Mouse (Mus musculus) spleen, postnatal 10 days (tissue): ENCODE measurements around the gene Nrl.
A peak's percentile ranks its signal among the peaks of the same experiment; 100 is the strongest.

Experiments
- DNase-seq, 2 experiments: peaks; one replicate each; pipeline ENCODE4 v3.0.0; 2021 to 2022; ENCODE audit warnings: low spot score in 2 of 2

The Nrl gene

DNA sequence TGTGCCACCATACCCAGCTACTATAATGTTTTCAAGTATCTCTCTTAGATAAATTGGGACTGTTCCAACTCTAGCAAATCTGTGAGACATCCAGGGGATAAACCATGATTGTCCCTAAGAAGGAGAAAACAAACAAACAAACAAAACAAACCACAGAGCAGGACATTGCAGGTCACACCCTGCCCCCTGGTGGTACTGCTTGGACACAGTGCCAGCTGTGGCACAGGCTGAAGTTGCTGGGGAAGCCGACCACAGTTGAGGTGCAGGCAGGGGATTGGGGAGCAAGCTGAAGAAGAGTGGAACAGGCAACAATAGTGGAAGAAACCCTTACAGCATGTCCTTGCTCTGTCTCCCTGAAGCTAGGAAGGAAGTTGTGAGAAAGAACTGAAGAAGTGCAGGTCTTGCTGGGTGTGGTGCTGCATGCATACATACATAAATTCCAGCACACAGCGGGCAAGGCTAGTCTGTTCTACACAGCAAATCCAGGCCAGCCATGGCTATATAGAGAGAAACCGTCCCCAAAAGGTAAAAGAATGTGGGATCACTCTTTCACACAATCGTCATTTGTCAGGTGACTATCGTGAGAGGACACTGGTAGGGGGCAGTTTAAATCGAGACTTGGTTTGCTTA is 11.4 kb upstream of the Nrl start:
- peak; percentile 50 to 75 for DNase-seq

DNA sequence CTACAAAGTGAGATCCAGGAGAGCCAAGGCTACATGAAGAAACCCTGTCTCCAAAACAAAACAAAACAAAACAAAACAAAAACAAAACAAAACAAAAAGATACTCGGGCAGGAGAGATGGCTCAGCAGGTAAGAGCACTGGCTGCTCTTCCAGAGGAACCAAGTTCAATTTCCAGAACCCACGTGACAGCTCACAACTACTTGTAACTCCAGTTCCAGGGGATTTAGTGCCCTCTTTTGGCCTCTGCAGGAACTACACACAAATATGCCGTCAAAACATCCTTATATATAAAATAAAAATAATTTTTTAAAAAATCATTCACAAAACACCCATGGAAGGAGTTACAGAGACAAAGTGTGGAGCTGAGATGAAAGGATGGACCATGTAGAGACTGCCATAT is 3.2 kb upstream of the Nrl start:
- DNase-seq: peak in 1 of 2 experiments; percentile 57

DNA sequence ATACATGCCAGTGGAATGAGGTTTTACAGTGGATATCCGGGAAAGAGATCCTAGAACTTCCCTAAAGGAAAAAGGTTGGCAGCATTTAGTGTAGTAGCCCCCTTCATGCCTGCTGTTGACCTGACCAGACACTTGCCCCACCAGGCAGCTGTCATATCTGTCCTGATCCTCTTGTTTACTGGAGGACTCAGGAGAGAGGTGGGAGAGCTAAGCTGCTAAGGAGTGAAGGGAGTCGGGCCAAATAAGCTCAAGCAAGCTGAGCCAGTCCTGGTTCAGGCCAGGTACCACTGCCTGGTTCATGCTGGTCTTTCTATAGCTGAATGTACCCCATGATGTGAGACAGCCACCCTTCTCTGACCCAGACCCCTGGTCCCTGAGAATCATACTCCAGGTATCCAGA is 1.9 kb upstream of the Nrl start:
- no peak for DNase-seq

DNA sequence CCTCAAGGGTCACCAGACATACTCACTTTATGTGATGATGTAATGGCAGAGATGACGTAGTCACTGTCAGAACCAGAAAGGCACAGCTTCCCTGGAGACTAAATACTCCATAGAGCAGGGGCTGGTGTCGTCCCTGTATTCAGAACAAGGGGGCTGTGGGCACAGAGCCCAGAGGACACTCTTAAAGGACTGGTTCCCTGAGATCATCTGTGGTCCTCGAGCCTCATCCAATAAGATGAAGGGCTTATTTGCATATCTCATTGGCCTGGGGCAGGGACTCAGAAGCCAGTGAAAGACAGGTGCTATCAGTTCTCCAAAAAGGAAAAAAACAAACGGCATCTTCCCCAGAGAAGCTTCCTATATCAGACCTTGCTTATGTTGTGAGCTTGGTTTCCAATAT is 719 bp downstream of the Nrl start:
- no peak for DNase-seq

DNA sequence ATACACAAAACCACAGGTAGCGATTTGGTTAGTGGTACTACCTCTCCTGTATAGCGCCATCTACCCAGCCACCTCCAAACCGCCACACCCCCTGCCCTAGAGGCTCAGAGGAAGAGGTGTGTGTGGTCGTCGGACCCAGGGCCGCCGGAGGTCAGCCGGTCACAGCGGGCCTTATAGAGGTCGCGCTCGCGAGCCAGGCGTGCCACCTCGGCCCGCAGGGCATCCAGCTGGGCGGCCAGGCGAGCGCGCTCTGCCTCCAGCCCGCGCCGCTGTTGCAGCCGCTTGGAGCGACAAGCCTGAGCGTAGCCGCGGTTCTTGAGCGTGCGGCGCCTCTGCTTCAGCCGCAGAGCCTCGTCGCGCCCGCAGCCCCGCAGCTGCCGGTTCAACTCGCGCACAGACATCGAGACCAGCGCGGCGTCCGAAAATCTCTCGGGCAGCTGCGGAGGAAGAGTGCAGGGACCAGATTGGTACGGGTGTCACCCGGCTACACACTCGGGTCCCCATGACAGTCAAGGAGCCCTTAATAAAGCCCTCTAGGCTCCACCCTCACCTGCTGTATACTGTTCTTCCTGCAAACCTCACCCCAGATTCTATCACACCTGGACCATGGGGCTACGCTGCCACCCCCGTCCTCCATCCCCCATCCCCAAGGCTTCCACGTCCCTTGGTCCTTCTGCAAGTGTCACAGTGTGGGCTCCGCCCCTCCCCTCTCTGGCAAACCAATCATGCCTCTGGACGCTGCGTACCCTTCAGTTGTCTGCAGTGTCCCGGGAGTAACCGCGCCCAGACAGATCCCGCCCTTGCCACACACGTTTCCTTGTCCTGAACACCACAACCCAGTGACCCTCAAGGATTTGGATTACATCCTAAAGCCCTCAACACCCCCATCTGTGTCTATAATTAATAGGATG is 4.1 kb downstream of the Nrl start:
- DNase-seq: no peak

DNA sequence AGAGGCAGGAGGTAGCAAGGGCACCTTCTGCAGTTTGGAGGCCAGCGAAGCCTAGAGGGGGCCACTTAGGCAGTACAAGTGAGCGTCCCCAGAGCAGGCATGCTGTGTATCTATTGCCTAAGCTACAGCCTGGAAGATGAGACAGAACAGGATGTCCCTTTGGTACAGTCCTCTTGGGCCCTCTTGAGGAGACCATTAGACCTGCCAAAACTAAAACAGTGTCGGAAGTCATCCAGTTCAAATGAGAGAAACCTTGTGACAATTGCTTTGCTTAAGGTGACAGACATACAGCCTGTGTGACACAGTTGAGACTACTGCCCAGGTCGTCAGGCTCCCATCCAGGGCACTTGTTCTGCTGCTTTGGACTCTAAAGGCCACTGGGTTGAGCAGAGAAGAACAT is 5.2 kb downstream of the Nrl start:
- DNase-seq: no peak

DNA sequence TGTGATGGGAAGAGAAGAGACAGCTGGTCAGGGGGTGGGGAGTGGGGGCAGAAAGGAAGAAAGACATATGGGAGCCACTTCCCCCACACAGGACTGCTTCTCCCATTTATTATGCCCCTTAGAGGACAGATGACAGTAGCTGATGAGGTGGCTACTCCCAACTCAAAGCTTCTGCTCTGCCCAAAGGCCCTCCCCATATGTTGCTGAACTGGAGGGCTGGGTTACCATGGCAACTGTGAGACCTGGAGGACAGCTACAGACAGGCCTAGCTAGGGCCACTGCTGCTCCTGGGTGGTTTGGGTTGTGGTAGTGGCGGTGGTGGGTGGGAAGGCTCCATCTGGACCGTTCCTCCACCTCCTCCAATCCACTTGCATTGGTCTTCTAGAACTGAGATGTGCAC is 5.9 kb downstream of the Nrl start:
- DNase-seq: no peak

DNA sequence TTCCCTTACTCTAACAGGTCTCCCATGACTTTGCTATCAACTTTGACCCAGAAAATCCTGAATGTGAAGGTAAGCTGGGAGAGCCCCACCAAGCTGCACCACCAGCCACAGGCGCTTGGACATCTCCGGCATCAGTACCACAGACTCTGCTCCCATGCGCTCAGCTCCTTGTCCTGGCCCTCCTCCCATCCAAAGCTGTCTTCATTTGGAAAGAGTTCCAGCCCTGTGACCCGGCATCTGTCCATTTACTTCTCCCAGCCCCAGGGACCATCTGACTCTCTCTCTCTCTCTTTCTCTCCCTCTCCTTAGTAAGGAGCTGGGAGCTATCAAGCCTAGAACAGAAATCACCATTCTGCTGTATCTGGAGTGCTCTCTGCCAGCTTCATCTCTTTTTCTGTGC is 8.9 kb downstream of the Nrl start:
- DNase-seq: no peak

DNA sequence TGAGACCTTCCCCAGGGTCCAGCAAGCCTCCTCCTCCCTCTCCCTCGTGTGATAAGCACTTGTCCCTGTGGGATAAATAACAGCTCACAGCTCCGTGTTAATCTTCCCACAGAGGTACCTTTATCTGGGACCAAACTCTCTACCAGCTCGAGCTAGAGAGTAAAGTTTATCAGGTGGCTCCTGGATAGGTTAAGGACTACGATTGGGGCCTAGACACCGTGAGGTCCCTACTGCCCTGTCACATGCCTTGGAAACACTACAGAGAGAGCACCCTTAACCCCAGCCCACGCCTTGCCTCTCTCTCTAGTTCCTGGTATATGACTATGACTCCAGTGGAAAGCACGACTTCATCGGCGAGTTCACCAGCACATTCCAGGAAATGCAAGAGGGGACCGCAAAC is 10.9 kb downstream of the Nrl start:
- no peak for DNase-seq

DNA sequence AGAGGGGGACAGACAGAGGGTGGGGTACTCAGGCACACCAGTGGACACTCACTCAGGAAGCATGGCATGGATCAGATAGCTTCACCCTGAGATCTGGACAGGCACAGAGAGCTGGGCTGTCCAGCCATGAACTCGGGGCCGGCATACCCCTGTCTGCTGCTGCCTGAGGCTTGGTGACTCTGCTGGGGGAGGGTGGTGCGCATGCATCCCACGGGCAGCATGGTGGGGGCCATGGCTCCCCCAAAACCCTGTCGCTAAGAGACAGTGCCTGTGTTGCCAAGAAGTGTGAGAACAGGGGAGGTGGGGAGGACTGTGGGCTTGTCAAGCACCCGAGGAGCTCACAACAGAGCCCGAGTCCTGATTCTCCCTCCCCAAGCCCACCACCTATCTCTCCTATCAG is 13.7 kb downstream of the Nrl start:
- no peak for DNase-seq

DNA sequence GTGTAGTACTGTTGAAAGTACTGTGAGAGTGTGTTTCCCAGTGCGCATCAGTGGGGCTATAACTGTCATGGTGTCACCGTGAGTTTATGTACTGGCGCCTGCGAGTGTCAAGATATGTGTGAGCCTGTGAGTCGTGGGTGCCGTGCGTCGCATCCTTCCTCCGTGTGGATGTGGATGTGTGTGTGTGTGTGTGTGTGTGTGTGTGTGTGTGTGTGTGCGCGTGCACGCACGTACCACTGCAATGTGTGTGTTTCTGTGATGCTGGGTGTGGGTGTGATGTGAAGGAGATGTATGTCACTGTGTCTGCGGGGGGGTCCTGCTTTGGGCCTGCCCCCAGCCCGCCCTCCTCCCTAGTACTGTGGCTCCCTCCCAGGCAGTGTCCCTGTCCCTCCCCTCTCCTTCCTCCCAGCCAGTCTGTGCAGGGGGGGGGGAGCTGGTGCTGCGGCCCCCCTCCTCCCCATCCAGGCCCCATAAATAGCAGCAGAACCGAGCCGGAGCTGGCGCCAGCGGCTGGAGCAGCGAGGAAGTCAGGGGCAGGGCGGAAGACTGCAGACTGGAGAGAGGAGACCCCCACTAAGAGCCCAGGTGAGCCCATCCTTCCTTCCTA is 14.6 kb downstream of the Nrl start, which contains the start of gene Cpne6:
Gene Cpne6 (plus strand): TSS at position 321 of the 607 bp plus-strand sequence.
- no peak for DNase-seq

DNA sequence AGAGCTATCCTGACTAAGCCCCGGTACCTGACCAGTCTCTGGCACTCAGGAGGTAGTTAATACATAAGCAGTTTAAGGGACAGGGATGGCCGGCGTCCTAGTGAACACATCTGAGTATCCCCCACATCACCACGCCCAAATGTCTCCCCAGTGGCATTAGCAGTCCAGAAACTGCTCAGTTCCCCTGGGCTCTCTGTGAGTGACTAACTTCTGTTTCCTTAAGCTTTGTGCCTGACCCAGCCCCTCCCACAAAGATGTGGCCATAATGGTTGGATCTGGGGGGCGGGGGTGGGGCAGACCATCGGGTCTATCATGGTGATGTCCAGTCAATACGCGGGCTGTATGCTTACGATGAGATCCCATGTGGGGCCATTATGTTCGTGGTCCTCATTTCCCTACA is 15.2 kb downstream of the Nrl start:
- DNase-seq: no peak

DNA sequence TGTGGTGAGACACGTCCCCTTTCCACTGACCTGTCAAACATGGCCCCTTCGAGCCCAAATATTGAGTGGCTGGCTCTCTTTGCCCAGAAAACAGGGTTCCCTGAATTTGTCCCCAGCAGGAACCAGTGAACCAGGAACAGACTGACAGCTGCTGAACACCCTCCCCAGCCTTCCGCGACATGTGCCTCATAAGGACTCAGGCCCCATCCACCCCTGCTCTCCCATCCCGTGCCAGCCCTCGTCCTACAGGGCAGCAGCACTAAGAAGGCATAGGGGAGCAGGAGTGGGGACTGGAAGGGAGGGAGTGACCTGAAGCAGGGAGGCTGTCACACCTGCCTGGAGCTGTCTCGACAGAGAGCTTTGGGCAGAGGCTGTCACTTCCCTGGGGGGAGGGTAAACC is 17.0 kb downstream of the Nrl start:
- no peak for DNase-seq

DNA sequence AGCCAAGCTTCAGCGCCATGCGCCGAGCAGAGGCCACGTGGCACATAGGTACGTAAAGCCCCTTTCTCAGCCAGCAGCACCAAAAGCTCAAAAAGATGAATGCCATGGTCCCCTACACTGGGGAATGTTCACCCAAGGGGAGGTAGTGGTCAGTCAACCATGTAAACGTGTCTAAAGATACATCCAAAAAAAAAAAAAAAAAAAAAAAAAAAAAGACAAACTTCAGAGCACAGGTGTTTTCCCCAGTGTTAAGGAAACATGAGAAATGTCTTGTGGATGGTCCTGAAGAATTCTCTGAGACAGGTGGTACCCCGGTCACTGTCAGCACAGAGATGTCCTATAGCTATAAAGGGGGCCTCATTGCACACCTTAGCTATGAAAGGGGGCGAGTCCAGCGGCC is 19.2 kb downstream of the Nrl start:
- no peak for DNase-seq

DNA sequence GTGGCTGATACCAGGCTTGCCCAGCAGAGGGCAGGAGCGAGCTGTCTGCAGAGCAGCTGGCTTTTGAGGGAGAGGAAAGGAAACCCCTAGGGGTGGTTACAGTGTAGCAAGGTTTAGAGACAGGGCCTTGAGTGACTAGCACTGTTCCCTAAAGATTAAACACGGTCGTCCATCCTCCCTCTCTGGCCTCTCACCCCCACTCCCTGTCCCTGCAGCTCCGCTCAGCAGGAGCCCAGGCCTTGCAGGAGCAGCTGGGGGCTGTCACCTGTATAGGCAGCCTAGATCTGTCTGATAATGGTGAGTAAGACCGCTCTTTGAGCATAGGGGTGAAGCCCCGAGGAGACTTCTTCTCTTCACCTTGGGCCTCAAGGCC is 27.3 kb downstream of the Nrl start:
- DNase-seq: peak; percentile 89 to 92

DNA sequence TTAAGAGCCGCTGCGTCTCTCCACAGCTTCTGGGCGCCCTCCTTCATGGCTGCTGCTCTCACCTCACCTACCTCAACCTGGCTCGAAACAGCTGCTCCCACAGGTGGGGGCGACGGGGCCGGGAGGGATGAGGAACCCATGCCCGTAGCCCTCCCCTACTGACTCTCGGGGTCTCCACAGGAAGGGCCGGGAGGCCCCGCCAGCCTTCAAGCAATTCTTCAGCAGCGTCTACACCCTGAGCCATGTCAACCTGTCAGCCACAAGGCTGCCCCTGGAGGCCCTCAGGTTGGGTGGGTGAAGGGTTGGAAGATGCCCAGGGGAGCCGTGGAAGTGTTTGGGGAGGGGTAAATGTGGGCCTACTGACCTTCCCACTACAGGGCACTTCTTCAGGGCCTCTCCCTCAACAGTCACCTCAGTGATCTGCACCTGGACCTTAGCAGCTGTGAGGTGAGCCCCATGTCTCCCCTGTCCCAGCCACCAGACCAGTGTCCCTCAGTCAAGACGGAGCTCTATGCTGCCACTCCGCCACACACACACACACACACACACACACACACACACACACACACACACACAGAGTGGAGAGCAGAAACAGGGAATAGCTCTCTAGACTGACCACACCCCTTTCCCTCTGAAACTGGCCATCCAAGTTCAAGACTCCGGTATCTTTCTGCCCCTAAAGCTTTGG is 27.9 kb downstream of the Nrl start:
- no peak for DNase-seq

DNA sequence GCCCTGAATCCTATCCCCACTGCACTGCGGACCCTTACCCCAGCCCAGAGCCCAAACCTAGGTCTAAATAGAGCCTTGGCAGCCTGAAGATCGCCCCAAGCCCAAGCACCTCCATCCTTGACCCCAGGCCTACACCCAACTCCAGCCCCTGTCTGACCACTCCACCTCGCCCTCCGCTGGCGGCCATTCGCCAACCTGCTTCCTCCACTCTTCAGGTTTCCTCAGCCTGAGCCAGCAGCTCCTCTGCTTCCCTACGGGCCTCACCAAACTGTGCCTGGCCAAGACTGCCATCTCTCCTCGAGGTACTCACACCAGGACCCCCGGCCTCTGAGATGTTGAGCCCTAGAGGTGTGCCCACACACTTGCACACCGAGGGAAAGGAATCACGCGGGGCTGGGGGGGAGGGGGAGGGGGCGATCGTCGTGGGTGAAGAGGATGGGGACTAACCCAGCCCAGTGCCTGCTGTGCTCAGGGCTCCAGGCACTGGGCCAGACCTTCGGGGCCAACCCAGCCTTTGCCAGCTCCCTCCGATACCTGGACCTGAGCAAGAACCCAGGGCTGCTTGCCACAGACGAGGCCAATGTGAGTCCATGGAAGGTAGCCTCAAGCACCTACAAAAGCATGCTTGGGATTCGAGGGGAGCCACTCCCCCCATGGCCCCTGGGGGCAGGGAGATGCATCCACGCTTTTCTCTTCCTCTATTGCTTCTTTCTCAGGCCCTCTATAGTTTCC is 29.1 kb downstream of the Nrl start:
- DNase-seq: no peak

DNA sequence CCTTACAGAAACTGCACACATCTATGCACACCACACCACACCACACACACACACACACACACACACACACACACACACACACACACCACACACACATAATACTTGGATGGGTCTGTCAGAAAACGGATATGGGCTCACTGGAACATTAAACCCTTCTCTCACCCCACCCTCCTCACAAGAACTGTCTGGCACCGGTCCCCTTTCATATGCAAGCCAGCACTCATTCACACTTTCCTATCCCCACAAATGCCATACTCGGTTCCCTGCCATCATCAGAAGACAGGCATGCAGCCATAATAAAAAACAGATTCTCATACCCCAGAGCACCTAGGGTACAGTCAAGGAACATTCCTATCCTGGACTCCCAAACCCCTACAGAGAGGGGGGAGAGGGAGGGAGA is 32.7 kb downstream of the Nrl start:
- DNase-seq: no peak

DNA sequence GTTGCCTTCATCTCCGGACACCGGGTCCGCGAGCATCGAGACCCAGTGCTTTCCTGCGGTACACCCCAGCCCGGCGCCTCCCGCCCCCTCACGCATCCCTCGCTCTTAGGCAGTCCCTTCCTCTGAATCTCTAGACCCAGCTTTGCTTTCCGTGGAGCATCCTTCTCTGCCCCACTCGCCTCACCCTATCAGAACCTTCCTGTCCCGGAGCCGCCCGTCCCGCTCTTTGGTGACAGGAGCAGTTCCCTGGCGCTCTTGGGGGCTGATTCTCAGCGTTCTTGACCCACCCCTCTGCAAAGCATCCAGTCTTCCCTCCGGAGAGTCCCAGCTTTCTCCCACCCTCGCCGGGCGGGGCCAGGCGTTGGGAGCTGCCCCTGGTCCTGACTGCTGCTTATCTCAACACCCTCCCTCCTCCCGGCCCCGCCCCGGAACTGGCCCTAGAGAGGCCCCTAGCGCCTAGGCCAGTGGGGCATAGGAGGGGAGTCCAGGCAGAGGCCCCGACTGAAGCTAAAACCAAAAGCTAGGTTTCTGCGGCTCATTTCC is 33.4 kb downstream of the Nrl start:
- peak; percentile 61 to 78 for DNase-seq

DNA sequence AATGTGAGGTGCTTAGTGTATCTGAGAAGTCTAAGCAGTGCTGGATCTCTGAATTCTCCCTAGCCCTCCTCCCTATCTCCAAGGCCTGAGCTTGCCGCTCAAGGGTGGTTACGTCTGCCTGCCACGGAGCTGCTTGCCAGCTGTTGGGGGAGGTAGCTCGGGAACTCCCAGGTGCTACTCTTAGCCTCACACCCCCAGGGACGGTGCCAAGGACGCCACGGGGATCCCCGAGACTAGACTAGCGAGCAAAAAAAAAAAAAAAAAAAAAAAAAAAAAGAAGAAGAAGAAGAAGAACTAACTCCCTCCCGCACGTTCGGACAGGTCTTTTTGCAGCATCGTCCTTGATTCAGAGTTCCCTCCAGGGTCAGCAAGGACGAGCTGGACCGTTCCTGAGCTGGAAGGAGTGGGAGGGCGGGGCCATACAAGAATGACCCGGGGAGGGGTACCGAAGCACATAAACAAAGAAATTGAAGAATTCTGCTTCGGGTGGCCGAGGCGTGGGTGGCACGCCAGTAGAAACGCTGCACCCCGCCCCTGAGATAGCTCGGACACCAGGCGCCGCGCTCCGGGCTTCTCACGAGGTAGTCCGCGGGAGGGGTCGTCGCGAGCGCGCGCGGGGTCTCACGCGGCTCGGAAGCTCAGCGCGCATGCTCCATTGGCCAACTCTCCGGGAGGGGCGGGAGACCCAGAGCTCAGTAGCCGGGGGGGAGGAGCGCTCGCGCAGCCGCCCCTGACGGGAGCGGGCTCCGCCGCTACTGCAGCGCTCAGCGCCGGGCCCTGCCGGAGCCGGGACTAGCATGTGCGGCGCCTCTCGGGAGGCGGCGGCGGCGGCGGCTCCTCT is 34.2 kb downstream of the Nrl start, which contains the start of gene Carmil3:
Gene Carmil3 (plus strand): TSS at position 291 of the 841 bp plus-strand sequence.
- peak; percentile 38 to 56 for DNase-seq
